Mouse (Mus musculus) thymus, adult 2 months (tissue): ENCODE measurements around the gene Tmem11.
"Not testable (repeated sequence)": the region's sequence is repeated elsewhere in the genome, so short reads cannot be mapped to it uniquely, and the experiment has no call there.

Source experiments
- CTCF ChIP-seq: fragments of 200-500 bp; IDR thresholded peaks from 2 replicates; pipeline ENCODE4 v1.5.1; 2012; ENCODE audit warnings: mild to moderate bottlenecking, control low read depth, low read length, moderate library complexity, borderline replicate concordance; ENCODE audit not compliant: control insufficient read depth, poor library complexity, insufficient read depth; ENCODE audit errors: extremely low read depth
- POLR2A ChIP-seq: fragments of 200-500 bp; IDR thresholded peaks from 2 replicates; pipeline ENCODE4 v1.6.1; 2012; ENCODE audit warnings: mild to moderate bottlenecking, low read length, control low read depth, moderate library complexity; ENCODE audit not compliant: control insufficient read depth, poor library complexity, insufficient read depth; ENCODE audit errors: extremely low read depth

DNA sequence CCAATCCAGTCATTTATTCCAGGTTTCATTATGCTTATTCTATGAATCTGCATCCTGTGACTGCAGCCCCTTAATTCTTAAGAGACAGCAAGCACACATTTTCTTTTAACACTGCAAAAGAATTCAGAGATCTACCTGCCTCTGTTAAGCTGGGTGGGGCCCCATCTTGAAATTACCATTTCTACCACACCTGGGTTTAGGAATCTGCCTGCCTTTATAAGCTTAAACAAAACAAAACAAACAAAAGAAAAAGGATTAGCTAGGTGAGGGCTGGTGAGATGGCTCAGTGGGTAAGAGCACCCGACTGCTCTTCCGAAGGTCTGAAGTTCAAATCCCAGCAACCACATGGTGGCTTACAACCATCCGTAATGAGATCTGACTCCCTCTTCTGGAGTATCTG lies 7.9 kb upstream of the Tmem11 start:
- TF ChIP-seq POLR2A, CTCF: not testable (repeated sequence)
